21 mouse cellular contexts compared by ENCODE assay signal in the genomic region with DNA sequence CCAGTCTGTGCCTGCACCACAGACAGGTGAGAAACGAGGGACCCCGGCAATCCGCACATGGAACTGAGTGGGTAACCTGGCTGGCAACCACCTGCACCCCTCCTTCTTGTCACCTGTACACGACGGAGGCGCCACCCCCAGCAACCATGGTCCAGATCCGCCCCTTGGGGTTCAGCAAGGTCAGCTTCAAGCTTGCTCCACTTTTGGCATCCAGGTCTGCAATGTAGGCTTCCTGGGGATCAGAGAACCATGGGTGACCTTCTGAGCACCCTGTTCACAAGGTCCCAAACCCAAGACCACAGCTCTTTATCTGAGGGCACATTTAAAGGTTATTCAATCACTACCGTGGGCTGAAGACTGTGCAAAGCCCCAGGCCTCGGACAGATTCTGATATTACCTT. TPM values are rescaled to one million over a fixed set of nuclear protein-coding genes. Genes with fewer than 3 reads are reported as not detected.
DNase-seq lines count a peak whose midpoint lies in the region; ATAC-seq lines count a peak whose summit lies in the region.
"Had no signal": no experiment of that assay in that cellular context is flagged by ENCODE, and none has a peak within 500 bp of the region (broad histone marks: within the 10 kb centered on the region; RNA-seq: fewer than 3 reads in every experiment).

No protein-coding gene starts in this region.

- H3K9me3 ChIP-seq in intestine, embryonic 16.5 days (ENCODE audit: control insufficient read depth, low read length): no peaks in the 10 kb centered on the region
- H3K9me3 ChIP-seq in intestine, embryonic 15.5 days: no peaks in the 10 kb centered on the region
- no peaks in the 10 kb centered on the region for H3K9me3 ChIP-seq in neural tube, embryonic 13.5 days
- H3K9me3 ChIP-seq: embryonic facial prominence, embryonic 12.5 days; forebrain, embryonic 12.5 days; heart, embryonic 10.5 days; hindbrain, embryonic 12.5 days had no signal

- H3K4me1 ChIP-seq in intestine, embryonic 16.5 days (ENCODE audit: control insufficient read depth, insufficient read depth, low read length): peaks cover 24% of the 10 kb centered on the region
- peaks cover 15% of the 10 kb centered on the region for H3K4me1 ChIP-seq in intestine, embryonic 15.5 days (replicated peaks)
- peaks cover 33% of the 10 kb centered on the region for H3K4me1 ChIP-seq in neural tube, embryonic 13.5 days (replicated peaks)
- H3K4me1 ChIP-seq: embryonic facial prominence, embryonic 12.5 days; forebrain, embryonic 12.5 days; heart, embryonic 10.5 days had no signal

- H3K4me3 ChIP-seq in intestine, embryonic 16.5 days (ENCODE audit: low read length): no peak overlapping the region
- H3K4me3 ChIP-seq in intestine, embryonic 15.5 days (replicated peaks): no peak overlapping the region
- H3K4me3 ChIP-seq in neural tube, embryonic 13.5 days: no peak overlapping the region
- H3K4me3 ChIP-seq: embryonic facial prominence, embryonic 12.5 days; forebrain, embryonic 12.5 days; heart, embryonic 10.5 days; hindbrain, embryonic 12.5 days had no signal

- peaks cover 13% of the 10 kb centered on the region for H3K36me3 ChIP-seq in intestine, embryonic 16.5 days (ENCODE audit: control insufficient read depth, insufficient read depth, low read length)
- peaks cover 59% of the 10 kb centered on the region for H3K36me3 ChIP-seq in intestine, embryonic 15.5 days
- peaks cover 98% of the 10 kb centered on the region for H3K36me3 ChIP-seq in neural tube, embryonic 13.5 days

- peak; percentile 56 for DNase-seq in adrenal gland, adult 2 months
- no peak for DNase-seq in adrenal gland, adult 18-20 months (ENCODE audit: low spot score in 2 of 2)
- no peak for DNase-seq in neural tube, embryonic 10.5 days (ENCODE audit: extremely low spot score, low spot score)
- DNase-seq in right cerebral cortex, postnatal 25 days: no peak
- no peak for DNase-seq in spleen, adult 18-20 months
- DNase-seq: B cell, adult 2 months; cerebellum, adult 2 months; gastrocnemius, postnatal 10 days; heart, adult 18-20 months; heart, postnatal 10 days; heart, postnatal 4 days had no signal

- ATAC-seq in intestine, embryonic 16.5 days: no peak
- no peak for ATAC-seq in intestine, embryonic 15.5 days
- no peak for ATAC-seq in neural tube, embryonic 13.5 days (ENCODE audit: low read depth)
- ATAC-seq: CD4-positive, CD25-positive, alpha-beta regulatory T cell, adult 4 months; forebrain, embryonic 16.5 days; hindbrain, embryonic 16.5 days had no signal

- no peaks in the 10 kb centered on the region for H3K27me3 ChIP-seq in intestine, embryonic 16.5 days (replicated peaks; ENCODE audit: control insufficient read depth, insufficient read depth, low read length)
- H3K27me3 ChIP-seq in intestine, embryonic 15.5 days (replicated peaks): no peaks in the 10 kb centered on the region
- no peaks in the 10 kb centered on the region for H3K27me3 ChIP-seq in neural tube, embryonic 13.5 days
- H3K27me3 ChIP-seq: embryonic facial prominence, embryonic 12.5 days; forebrain, embryonic 12.5 days; hindbrain, embryonic 12.5 days had no signal

- H3K4me2 ChIP-seq in intestine, embryonic 16.5 days (ENCODE audit: low read depth, low read length): no peak overlapping the region
- H3K4me2 ChIP-seq in intestine, embryonic 15.5 days (replicated peaks): no peak overlapping the region
- H3K4me2 ChIP-seq in neural tube, embryonic 13.5 days: no peak overlapping the region
- H3K4me2 ChIP-seq: embryonic facial prominence, embryonic 12.5 days; forebrain, embryonic 12.5 days; hindbrain, embryonic 12.5 days had no signal

- H3K27ac ChIP-seq in intestine, embryonic 16.5 days (ENCODE audit: low read length): peak overlapping the region; percentile 4; the same call in 1 of the 2 replicates
- no peak overlapping the region for H3K27ac ChIP-seq in intestine, embryonic 15.5 days
- peak overlapping the region; percentile 59; the same call in 1 of the 2 replicates for H3K27ac ChIP-seq in neural tube, embryonic 13.5 days (replicated peaks)
- H3K27ac ChIP-seq: embryonic facial prominence, embryonic 12.5 days; forebrain, embryonic 12.5 days; heart, embryonic 10.5 days; hindbrain, embryonic 12.5 days had no signal

- H3K9ac ChIP-seq in intestine, embryonic 16.5 days (ENCODE audit: low read depth, low read length): no peak overlapping the region
- H3K9ac ChIP-seq in intestine, embryonic 15.5 days: no peak overlapping the region
- no peak overlapping the region for H3K9ac ChIP-seq in neural tube, embryonic 13.5 days
- H3K9ac ChIP-seq: embryonic facial prominence, embryonic 12.5 days; forebrain, embryonic 12.5 days; hindbrain, embryonic 12.5 days had no signal

- WGBS in intestine, embryonic 16.5 days: 88% methylated on average over 9 of the region's 9 CpGs
- 89% methylated on average over 9 of the region's 9 CpGs for WGBS in intestine, embryonic 15.5 days
- WGBS in neural tube, embryonic 13.5 days: 93% methylated on average over 9 of the region's 9 CpGs

RNA-seq across cellular contexts. Expression of gene Acly, which starts 12.0 kb away (rescaled TPM):
- total RNA-seq in adrenal gland, adult 2 months (2021): 1,000 to 10,000 TPM; 1,249 to 2,157 TPM
- polyA plus RNA-seq in adrenal gland, adult 2 months (2012; rRNA removed): 567 and 624 TPM in 2 replicates
- 1,000 to 10,000 TPM; 1,875 to 2,782 TPM for total RNA-seq in adrenal gland, adult 18-20 months (2021)
- polyA plus RNA-seq in intestine, embryonic 16.5 days (2015; fragmentation: Nextera tagmentation; extraction: Ambion mirVana): 131 and 132 TPM in 2 replicates
- polyA plus RNA-seq in intestine, embryonic 15.5 days (2015; fragmentation: Nextera tagmentation; extraction: Ambion mirVana): 146 and 153 TPM in 2 replicates
- polyA plus RNA-seq in neural tube, embryonic 13.5 days (2015; fragmentation: Nextera tagmentation; extraction: Ambion mirVana): 267 and 279 TPM in 2 replicates

RNA-seq across cellular contexts. Expression of gene Ttc25, which starts 29.6 kb away (rescaled TPM):
- 10 to 100 TPM in 1 of 2 experiments, 1 to 10 TPM in 1; 3.5 to 11.4 TPM for total RNA-seq in adrenal gland, adult 2 months (2021)
- polyA plus RNA-seq in adrenal gland, adult 2 months (2012; rRNA removed): 1.3 and 1.6 TPM in 2 replicates
- total RNA-seq in adrenal gland, adult 18-20 months (2021): 10 to 100 TPM in 1 of 2 experiments, 1 to 10 TPM in 1; 8.8 to 18.8 TPM
- polyA plus RNA-seq in intestine, embryonic 16.5 days (2015; fragmentation: Nextera tagmentation; extraction: Ambion mirVana): 0.24 and 0.45 TPM in 2 replicates
- polyA plus RNA-seq in intestine, embryonic 15.5 days (2015; fragmentation: Nextera tagmentation; extraction: Ambion mirVana): 0.19 and 0.20 TPM in 2 replicates
- polyA plus RNA-seq in neural tube, embryonic 13.5 days (2015; fragmentation: Nextera tagmentation; extraction: Ambion mirVana): 2.4 and 2.7 TPM in 2 replicates

RNA-seq across cellular contexts. Expression of gene Klhl11, which starts 43.2 kb away (rescaled TPM):
- 10 to 100 TPM; 47.4 to 47.5 TPM for total RNA-seq in adrenal gland, adult 2 months (2021)
- 14.2 and 16.8 TPM in 2 replicates for polyA plus RNA-seq in adrenal gland, adult 2 months (2012; rRNA removed)
- 10 to 100 TPM; 51.5 to 58.3 TPM for total RNA-seq in adrenal gland, adult 18-20 months (2021)
- polyA plus RNA-seq in intestine, embryonic 16.5 days (2015; fragmentation: Nextera tagmentation; extraction: Ambion mirVana): 4.0 TPM in 2 replicates
- 5.7 and 5.9 TPM in 2 replicates for polyA plus RNA-seq in intestine, embryonic 15.5 days (2015; fragmentation: Nextera tagmentation; extraction: Ambion mirVana)
- polyA plus RNA-seq in neural tube, embryonic 13.5 days (2015; fragmentation: Nextera tagmentation; extraction: Ambion mirVana): 10.2 and 12.1 TPM in 2 replicates

RNA-seq across cellular contexts. Expression of gene Cnp, which starts 58.9 kb away (rescaled TPM):
- total RNA-seq in adrenal gland, adult 2 months (2021): 10 to 100 TPM; 38.3 to 55.4 TPM
- polyA plus RNA-seq in adrenal gland, adult 2 months (2012; rRNA removed): 29.4 and 36.5 TPM in 2 replicates
- 10 to 100 TPM; 33.2 to 40.6 TPM for total RNA-seq in adrenal gland, adult 18-20 months (2021)
- 27.7 and 28.4 TPM in 2 replicates for polyA plus RNA-seq in intestine, embryonic 16.5 days (2015; fragmentation: Nextera tagmentation; extraction: Ambion mirVana)
- polyA plus RNA-seq in intestine, embryonic 15.5 days (2015; fragmentation: Nextera tagmentation; extraction: Ambion mirVana): 32.1 and 34.4 TPM in 2 replicates
- 46.0 and 53.2 TPM in 2 replicates for polyA plus RNA-seq in neural tube, embryonic 13.5 days (2015; fragmentation: Nextera tagmentation; extraction: Ambion mirVana)
